Mouse (Mus musculus): Measurements from ENCODE around the gene Col4a4. TPM values are rescaled to one million over a fixed set of nuclear protein-coding genes. Genes with fewer than 3 reads are reported as not detected.

Col4a4 gene
- polyA plus RNA-seq, 1 experiment from 2014 or later, result 12.7 TPM

DNA sequence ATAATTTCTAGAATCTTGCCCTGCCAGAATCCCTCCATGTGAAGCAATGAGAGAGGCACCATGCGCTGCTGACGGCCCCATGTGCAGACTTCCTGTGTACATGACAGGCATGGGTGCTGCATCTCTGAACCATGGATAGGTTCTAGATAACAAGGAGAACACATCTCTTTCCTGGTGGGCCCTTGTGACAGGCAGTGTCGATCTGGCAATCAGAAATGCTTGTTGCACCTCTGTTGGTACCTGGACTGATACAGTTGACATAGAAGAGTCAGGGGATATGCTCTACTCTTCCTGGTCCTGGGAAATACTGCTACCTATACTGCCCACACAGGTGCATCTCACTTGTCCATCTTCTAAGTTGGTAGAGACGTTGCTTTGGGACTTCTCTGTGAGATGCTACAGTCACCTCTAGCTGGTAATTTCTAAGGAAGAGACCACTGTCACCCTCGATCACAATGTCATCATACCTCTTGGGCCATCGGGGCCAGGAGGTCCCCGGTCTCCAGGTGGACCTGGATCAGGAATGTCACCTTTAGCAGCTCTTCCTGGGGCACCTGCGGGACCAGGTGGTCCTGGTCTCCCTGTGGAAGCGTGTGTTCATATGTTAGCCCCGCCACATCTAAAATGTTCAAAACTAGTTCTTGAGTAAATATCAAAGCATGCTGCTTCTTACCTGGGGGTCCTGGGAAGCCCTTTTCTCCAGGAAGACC is 116.0 kb downstream of the Col4a4 start:
- no peaks in the 10 kb centered on the region for H3K4me1 ChIP-seq
- H3K4me2 ChIP-seq, result no peak overlapping the region
- WGBS, result 83% methylated on average over 10 of the region's 10 CpGs
- no peak for ATAC-seq (ENCODE audit: borderline replicate concordance, extremely low read depth, low FRiP score, low TSS enrichment)
- no peaks in the 10 kb centered on the region for H3K36me3 ChIP-seq
- no peaks in the 10 kb centered on the region for H3K9me3 ChIP-seq
- H3K27ac ChIP-seq, result no peak overlapping the region
- no peaks in the 10 kb centered on the region for H3K27me3 ChIP-seq
- no peak overlapping the region for H3K9ac ChIP-seq
- H3K4me3 ChIP-seq, result no peak overlapping the region

- Histone ChIP-seq H3K4me3 (no peak overlapping the region), H3K27me3 (no peaks in the 10 kb centered on the region), H3K9ac (no peak overlapping the region), H3K9me3 (no peaks in the 10 kb centered on the region), H3K36me3 (no peaks in the 10 kb centered on the region), H3K4me2 (no peak overlapping the region), H3K27ac (no peak overlapping the region), H3K4me1 (no peaks in the 10 kb centered on the region)
- 44% methylated on average over 6 of the region's 6 CpGs for WGBS
- ATAC-seq (ENCODE audit: borderline replicate concordance, extremely low read depth, low FRiP score, low TSS enrichment), result no peak
Observed at GRCm38 (mm10) chr1:82468872-82469271, 117.8 kb downstream of the Col4a4 start.

GRCm38 (mm10) chr1:82465321-82465853 is 121.3 kb downstream of the Col4a4 start:
- H3K4me1 ChIP-seq, result no peaks in the 10 kb centered on the region
- WGBS, result 46% methylated on average over 6 of the region's 6 CpGs
- H3K4me3 ChIP-seq, result no peak overlapping the region
- no peaks in the 10 kb centered on the region for H3K9me3 ChIP-seq
- no peaks in the 10 kb centered on the region for H3K36me3 ChIP-seq
- no peak overlapping the region for H3K4me2 ChIP-seq
- no peak overlapping the region for H3K9ac ChIP-seq
- no peak for ATAC-seq (ENCODE audit: borderline replicate concordance, extremely low read depth, low FRiP score, low TSS enrichment)
- no peaks in the 10 kb centered on the region for H3K27me3 ChIP-seq
- H3K27ac ChIP-seq, result no peak overlapping the region

GRCm38 (mm10) chr1:82461041-82461440 is 125.6 kb downstream of the Col4a4 start:
- Histone ChIP-seq H3K9me3 (no peaks in the 10 kb centered on the region), H3K4me1 (no peaks in the 10 kb centered on the region), H3K4me2 (no peak overlapping the region), H3K27ac (no peak overlapping the region), H3K36me3 (no peaks in the 10 kb centered on the region), H3K4me3 (no peak overlapping the region), H3K9ac (no peak overlapping the region), H3K27me3 (no peaks in the 10 kb centered on the region)
- 69% methylated on average over 4 of the region's 4 CpGs for WGBS
- ATAC-seq (ENCODE audit: borderline replicate concordance, extremely low read depth, low FRiP score, low TSS enrichment), result no peak

DNA sequence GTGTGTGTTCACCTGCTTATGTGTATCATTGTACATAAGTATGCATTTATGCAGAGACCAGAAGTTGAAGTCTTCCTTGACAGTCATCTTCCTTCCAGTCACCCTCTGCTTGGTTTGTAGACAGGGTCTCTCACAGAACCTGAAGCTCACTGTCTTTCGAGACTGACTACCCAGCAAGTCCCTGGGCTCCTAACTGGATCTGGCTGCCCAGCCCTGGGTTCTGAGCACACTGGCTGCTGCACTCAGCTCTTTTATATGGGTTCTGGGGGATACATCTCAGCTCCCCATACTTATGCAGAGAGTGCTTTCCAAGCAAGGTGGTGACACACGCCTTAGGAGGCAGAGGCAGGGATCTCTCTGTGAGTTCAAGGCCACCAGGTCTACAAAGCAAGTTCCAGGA is 126.7 kb downstream of the Col4a4 start:
- 78% methylated on average over 2 of the region's 2 CpGs for WGBS

DNA sequence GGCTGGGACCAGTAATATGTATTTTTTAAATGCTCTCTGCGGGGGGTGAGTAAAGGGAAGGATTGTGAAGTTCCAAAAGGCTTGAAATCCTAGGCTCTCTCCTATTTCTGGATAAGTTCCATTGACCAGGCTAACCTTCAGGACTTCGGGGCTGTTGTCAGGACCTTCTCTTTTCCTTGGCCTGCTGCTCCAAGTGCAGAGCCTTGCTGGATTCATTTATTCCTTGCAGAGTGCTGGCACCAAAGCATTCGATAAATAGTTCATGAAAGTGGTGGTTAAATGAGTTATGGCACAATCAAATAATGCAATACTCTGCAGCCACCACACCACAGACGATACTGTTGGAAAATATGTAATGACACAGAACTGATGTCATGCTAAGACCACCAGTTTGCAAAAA is 127.3 kb downstream of the Col4a4 start:
- H3K4me3 ChIP-seq, result no peak overlapping the region
- no peak overlapping the region for H3K9ac ChIP-seq
- no peaks in the 10 kb centered on the region for H3K9me3 ChIP-seq
- WGBS, result 61% methylated on average over 4 of the region's 4 CpGs
- no peaks in the 10 kb centered on the region for H3K4me1 ChIP-seq
- ATAC-seq (ENCODE audit: borderline replicate concordance, extremely low read depth, low FRiP score, low TSS enrichment), result no peak
- H3K4me2 ChIP-seq, result no peak overlapping the region
- no peak overlapping the region for H3K27ac ChIP-seq
- H3K27me3 ChIP-seq, result no peaks in the 10 kb centered on the region
- no peaks in the 10 kb centered on the region for H3K36me3 ChIP-seq

More for the DNA sequence above, 126.7 kb downstream of the Col4a4 start:
- Histone ChIP-seq H3K27me3 (no peaks in the 10 kb centered on the region), H3K9me3 (no peaks in the 10 kb centered on the region), H3K36me3 (no peaks in the 10 kb centered on the region), H3K4me3 (no peak overlapping the region), H3K27ac (no peak overlapping the region), H3K4me1 (no peaks in the 10 kb centered on the region), H3K9ac (no peak overlapping the region), H3K4me2 (no peak overlapping the region)
- ATAC-seq (ENCODE audit: borderline replicate concordance, extremely low read depth, low FRiP score, low TSS enrichment), result no peak

DNA sequence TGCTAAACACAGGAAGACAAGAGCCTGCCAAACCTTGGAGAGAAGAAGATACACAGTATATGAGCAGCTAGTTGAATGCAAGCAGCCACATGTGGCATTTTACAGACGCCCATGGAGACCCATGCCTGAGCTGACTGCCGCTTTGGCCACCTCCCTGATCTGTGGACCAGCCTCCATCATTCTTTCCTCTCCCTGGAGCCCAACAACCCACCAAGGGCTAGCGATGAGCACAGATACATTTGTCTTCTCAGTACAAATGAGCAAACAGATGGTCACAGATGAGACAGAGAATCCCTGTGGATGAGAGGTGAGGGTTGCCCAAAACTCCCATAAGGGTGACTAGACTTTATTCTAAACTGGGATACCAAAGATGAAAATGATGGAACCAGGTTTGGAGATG is 132.6 kb downstream of the Col4a4 start:
- Histone ChIP-seq H3K4me3 (no peak overlapping the region), H3K36me3 (no peaks in the 10 kb centered on the region), H3K4me2 (no peak overlapping the region), H3K9ac (no peak overlapping the region), H3K27ac (no peak overlapping the region), H3K27me3 (no peaks in the 10 kb centered on the region), H3K4me1 (no peaks in the 10 kb centered on the region), H3K9me3 (no peaks in the 10 kb centered on the region)
- no peak for ATAC-seq (ENCODE audit: borderline replicate concordance, extremely low read depth, low FRiP score, low TSS enrichment)
- 84% methylated on average over 3 of the region's 3 CpGs for WGBS

- no peak overlapping the region for H3K4me3 ChIP-seq
- no peaks in the 10 kb centered on the region for H3K9me3 ChIP-seq
- WGBS, result 42% methylated on average over 6 of the region's 6 CpGs
- no peaks in the 10 kb centered on the region for H3K4me1 ChIP-seq
- H3K36me3 ChIP-seq, result no peaks in the 10 kb centered on the region
- no peak for ATAC-seq (ENCODE audit: borderline replicate concordance, extremely low read depth, low FRiP score, low TSS enrichment)
- no peak overlapping the region for H3K4me2 ChIP-seq
- H3K27ac ChIP-seq, result no peak overlapping the region
- H3K9ac ChIP-seq, result no peak overlapping the region
- no peaks in the 10 kb centered on the region for H3K27me3 ChIP-seq
Observed at GRCm38 (mm10) chr1:82451927-82452651, 134.6 kb downstream of the Col4a4 start.

DNA sequence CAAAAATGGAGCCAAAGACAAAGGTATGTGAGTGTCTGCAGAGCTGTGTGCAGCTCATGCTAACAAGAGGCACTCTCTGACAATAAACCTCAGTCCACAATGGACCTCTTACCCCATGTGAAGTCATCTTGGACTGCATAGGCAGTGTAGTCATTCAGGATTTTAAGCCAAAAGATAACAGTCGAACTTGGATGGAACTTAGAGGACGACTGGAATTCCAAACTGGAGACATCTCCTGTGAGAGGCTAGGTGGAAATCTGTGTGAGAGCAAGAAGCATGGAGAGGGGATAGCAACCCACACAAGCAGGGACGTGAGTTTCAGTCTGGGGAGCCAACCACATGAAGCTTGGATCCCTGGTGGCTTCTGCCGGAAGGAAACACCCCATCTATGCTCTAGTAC is 136.8 kb downstream of the Col4a4 start:
- no peaks in the 10 kb centered on the region for H3K36me3 ChIP-seq
- H3K27ac ChIP-seq, result no peak overlapping the region
- H3K4me3 ChIP-seq, result no peak overlapping the region
- H3K4me2 ChIP-seq, result no peak overlapping the region
- ATAC-seq (ENCODE audit: borderline replicate concordance, extremely low read depth, low FRiP score, low TSS enrichment), result no peak
- H3K27me3 ChIP-seq, result no peaks in the 10 kb centered on the region
- no peaks in the 10 kb centered on the region for H3K9me3 ChIP-seq
- H3K9ac ChIP-seq, result no peak overlapping the region
- H3K4me1 ChIP-seq, result no peaks in the 10 kb centered on the region
- 78% methylated on average over 4 of the region's 4 CpGs for WGBS

DNA sequence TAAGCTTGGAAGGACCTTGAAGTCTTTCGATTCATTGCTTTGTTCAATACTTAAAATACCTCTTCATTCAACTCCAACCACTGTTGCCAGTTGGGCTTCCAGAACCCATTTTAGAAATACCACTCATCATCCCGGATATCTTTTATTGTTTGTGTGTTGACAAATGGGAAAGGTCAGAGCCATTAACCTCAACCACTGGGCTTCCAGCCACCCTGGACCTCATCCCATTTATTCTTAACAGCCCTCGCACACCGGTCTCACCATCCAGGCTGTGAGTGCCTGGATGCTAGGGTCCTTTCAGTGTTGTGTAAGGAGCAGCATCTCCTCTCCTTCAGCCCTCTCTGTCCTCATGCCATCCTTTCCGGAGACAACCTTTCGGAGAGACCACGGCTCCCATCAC is 140.6 kb downstream of the Col4a4 start:
- 71% methylated on average over 7 of the region's 7 CpGs for WGBS

DNA sequence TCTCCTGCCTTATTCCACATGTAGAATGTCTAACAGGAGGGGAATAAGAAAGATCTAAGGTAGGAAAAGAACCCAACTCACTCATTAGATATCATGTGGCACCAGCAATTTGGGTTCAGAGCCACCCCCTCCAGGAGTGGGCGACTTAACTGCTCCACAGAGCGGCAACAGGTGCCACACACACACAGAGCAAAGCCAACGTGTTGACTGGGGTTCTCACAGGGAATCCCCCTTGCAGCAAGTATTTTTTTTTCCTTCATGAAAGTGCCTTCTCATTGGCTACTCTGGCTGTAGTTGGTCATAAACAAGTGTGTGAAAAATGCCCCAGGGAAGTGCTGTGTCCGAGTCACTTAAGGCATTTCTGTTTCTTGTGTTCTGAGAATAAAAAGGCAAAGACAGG is 143.1 kb downstream of the Col4a4 start:
- no peak overlapping the region for H3K9ac ChIP-seq
- H3K9me3 ChIP-seq, result no peaks in the 10 kb centered on the region
- H3K4me1 ChIP-seq, result no peaks in the 10 kb centered on the region
- no peaks in the 10 kb centered on the region for H3K36me3 ChIP-seq
- WGBS, result 62% methylated on average over 4 of the region's 4 CpGs
- ATAC-seq (ENCODE audit: borderline replicate concordance, extremely low read depth, low FRiP score, low TSS enrichment), result no peak
- no peaks in the 10 kb centered on the region for H3K27me3 ChIP-seq
- H3K4me2 ChIP-seq, result no peak overlapping the region
- no peak overlapping the region for H3K4me3 ChIP-seq
- H3K27ac ChIP-seq, result no peak overlapping the region

More for the DNA sequence above, 140.6 kb downstream of the Col4a4 start:
- Histone ChIP-seq H3K9ac (no peak overlapping the region), H3K27ac (no peak overlapping the region), H3K4me3 (no peak overlapping the region), H3K27me3 (no peaks in the 10 kb centered on the region), H3K9me3 (no peaks in the 10 kb centered on the region), H3K4me1 (no peaks in the 10 kb centered on the region), H3K4me2 (no peak overlapping the region), H3K36me3 (no peaks in the 10 kb centered on the region)
- ATAC-seq (ENCODE audit: borderline replicate concordance, extremely low read depth, low FRiP score, low TSS enrichment), result no peak

DNA sequence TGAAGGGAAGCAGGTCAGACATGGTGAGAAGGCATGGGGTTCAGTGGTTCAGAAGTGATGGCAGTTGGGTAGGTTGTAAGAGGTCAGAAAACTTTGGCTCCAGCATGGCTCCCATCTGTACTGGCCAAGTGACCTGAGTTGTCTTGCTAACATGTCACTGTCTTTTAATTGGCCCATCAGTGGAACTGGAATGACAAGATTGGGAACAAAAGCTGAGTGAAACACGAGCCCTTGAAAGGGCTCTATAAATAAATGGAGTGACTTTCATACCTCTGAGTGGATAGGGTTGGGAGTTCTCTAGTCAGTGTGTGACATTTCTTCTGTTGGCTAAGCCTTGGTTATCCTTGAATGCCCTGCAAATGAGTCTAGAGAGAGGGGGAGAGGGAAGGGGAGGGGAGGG is 146.5 kb downstream of the Col4a4 start:
- Histone ChIP-seq H3K36me3 (no peaks in the 10 kb centered on the region), H3K4me2 (no peak overlapping the region), H3K9ac (no peak overlapping the region), H3K9me3 (no peaks in the 10 kb centered on the region), H3K27ac (no peak overlapping the region), H3K4me1 (no peaks in the 10 kb centered on the region), H3K27me3 (no peaks in the 10 kb centered on the region), H3K4me3 (no peak overlapping the region)
- ATAC-seq (ENCODE audit: borderline replicate concordance, extremely low read depth, low FRiP score, low TSS enrichment), result no peak
- WGBS, result 52% methylated on average over 1 of the region's 1 CpGs
